8 mouse cellular contexts compared by ENCODE assay signal in the genomic region with DNA sequence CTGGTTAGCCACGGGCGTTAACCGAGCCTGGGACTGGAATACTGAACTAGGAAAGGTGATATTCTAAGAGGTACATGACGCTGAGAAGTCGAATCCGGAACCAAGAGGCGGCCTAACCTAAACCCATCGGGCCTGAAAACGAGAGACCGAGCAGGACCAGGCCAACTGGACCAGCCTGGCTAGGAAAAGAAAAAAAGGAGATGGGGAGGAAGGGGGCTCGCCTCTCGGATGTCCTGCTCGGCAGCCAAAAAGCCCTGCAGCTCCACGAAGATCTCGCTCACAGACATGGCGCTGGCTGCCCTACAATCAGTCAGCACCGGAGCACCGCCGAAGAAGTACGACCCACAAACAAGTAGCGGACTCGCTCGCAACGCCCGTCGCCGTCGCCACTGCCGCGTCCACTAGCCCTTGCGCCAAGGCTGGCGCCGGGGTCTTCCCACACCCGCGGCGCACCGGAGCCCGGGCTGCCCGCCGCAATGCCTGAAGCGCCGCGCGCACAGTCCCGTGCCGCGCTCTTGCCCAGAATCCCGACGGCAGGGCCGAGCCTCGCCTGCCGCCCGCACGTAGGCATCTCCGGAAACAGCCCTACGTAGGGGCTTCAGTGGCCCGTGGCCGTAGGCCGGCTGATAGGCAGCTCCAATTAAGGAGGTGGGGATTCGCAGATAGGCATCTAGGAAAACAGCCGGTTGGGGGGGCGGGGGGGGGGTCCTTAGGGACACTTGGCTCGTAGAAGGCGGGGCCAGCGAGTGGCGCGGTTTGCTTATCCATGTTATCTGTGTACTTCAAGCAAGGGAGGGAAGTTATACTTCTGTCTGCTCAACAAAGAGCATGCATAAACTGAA. TPM values are rescaled to one million over a fixed set of nuclear protein-coding genes. Genes with fewer than 3 reads are reported as not detected.
DNase-seq lines count a peak whose midpoint lies in the region; ATAC-seq and TF ChIP-seq lines count a peak whose summit lies in the region.

No protein-coding gene starts in this region.

- H3K9me3 ChIP-seq in hindbrain, embryonic 15.5 days = no peaks in the 10 kb centered on the region

- peaks cover 7% of the 10 kb centered on the region for H3K27me3 ChIP-seq in Patski
- no peaks in the 10 kb centered on the region for H3K27me3 ChIP-seq in hindbrain, embryonic 15.5 days

- H3K4me2 ChIP-seq in hindbrain, embryonic 15.5 days = peak overlapping the region; percentile 80

- peak overlapping the region; percentile 69 for H3K9ac ChIP-seq in hindbrain, embryonic 15.5 days

- ATAC-seq in Patski = peak; percentile 96
- peak; percentile 99 for ATAC-seq in hindbrain, embryonic 15.5 days (ENCODE audit: low FRiP score, low read depth)

- under 1% methylated on average over 67 of the region's 67 CpGs for WGBS in hindbrain, embryonic 15.5 days

- H3K4me1 ChIP-seq in hindbrain, embryonic 15.5 days (replicated peaks) = peaks cover 11% of the 10 kb centered on the region

- peaks cover 15% of the 10 kb centered on the region for H3K36me3 ChIP-seq in hindbrain, embryonic 15.5 days

- no peak for TF ChIP-seq CTCF in Patski (IDR thresholded peaks at IDR 0.05)

- H3K4me3 ChIP-seq in hindbrain, embryonic 15.5 days = peak overlapping the region; percentile 76

- POLR2A ChIA-PET in Patski (lab: Charles Lee) = no interaction called here

- in situ Hi-C loops in Patski (cut with MboI; ENCODE audit: low pct_unique_long_range_greater_than_20kb) = no loop called here

- peak; percentile 43 for DNase-seq in Patski (ENCODE audit: low read depth, low spot score)
- peak; percentile 92 to 96 for DNase-seq in cerebellum, postnatal 14 days
- peak; percentile 83 to 90 for DNase-seq in frontal cortex, postnatal 25 days (ENCODE audit: low spot score in 2 of 2)
- DNase-seq in left cerebral cortex, adult 11 months (ENCODE audit: low spot score) = peak; percentile 80
- peak; percentile 91 to 94 for DNase-seq in lung, postnatal 4 days
- peak; percentile 79 for DNase-seq in retina, postnatal 7 days (ENCODE audit: low read depth, low spot score)
- peak; percentile 95 for DNase-seq in urinary bladder, adult 2 months (ENCODE audit: low spot score)

- CTCF ChIA-PET in Patski (lab: Charles Lee) = interaction anchor here (0.9 to 1.6 kb wide), 2 partner anchors 10 to 11 kb away, joined by 3 to 4 read pairs; a partner anchor contains a TSS

- peak overlapping the region; percentile 95 for H3K27ac ChIP-seq in hindbrain, embryonic 15.5 days (replicated peaks)

RNA-seq across cellular contexts. Expression of a gene that starts 0.5 kb away (rescaled TPM):
- 143 TPM for polyA plus RNA-seq in Patski (2021)
- polyA plus RNA-seq in hindbrain, embryonic 15.5 days (2015; fragmentation: Nextera tagmentation; extraction: Ambion mirVana) = 426 and 448 TPM in 2 replicates
- polyA plus RNA-seq in urinary bladder, adult 2 months (2012; rRNA removed) = 74.5 and 79.3 TPM in 2 replicates

RNA-seq across cellular contexts. Expression of a gene that starts 10.6 kb away (rescaled TPM):
- 53.3 TPM for polyA plus RNA-seq in Patski (2021)
- 63.8 and 65.5 TPM in 2 replicates for polyA plus RNA-seq in hindbrain, embryonic 15.5 days (2015; fragmentation: Nextera tagmentation; extraction: Ambion mirVana)
- polyA plus RNA-seq in urinary bladder, adult 2 months (2012; rRNA removed) = 26.8 and 27.3 TPM in 2 replicates

Comparison
In these comparisons a context has a peak if more than half of its experiments do, and no peak if none do; other contexts are left out.
1. Peak in every context shown above with its lines: DNase-seq, ATAC-seq, H3K4me3 ChIP-seq and H3K27ac ChIP-seq.
2. DNase-seq: peak in every context shown above with its lines; median percentile 95 in urinary bladder, adult 2 months; 94 in cerebellum, postnatal 14 days; 92 in lung, postnatal 4 days; 86 in frontal cortex, postnatal 25 days; 80 in left cerebral cortex, adult 11 months; 79 in retina, postnatal 7 days; 43 in Patski.